Mouse (Mus musculus) midbrain, embryonic 14.5 days (tissue): ENCODE results near the gene 1700061G19Rik. TPM values are rescaled to one million over a fixed set of nuclear protein-coding genes. Genes with fewer than 3 reads are reported as not detected.

Source experiments
- ATAC-seq: fragments of 200-750 bp; cut with Nextera tagmentation; 2 replicates; pipeline ENCODE4 v1.8.0; 2017; ENCODE audit warnings: moderate number of reproducible peaks, moderate library complexity; ENCODE audit not compliant: low FRiP score, low TSS enrichment
- DNase-seq: peaks from one replicate; pipeline ENCODE4 v3.0.0-alpha.2; 2015
- H3K27ac ChIP-seq: fragments of 300-500 bp; sonication (generic); replicated peaks from 2 replicates; pipeline ENCODE4 v1.5.1; 2014; ENCODE audit warnings: mild to moderate bottlenecking, low read depth, low read length, moderate library complexity
- H3K27me3 ChIP-seq: fragments of 300-500 bp; sonication (generic); 2 replicates; pipeline ENCODE4 v1.6.1; 2014; ENCODE audit warnings: low read length, control low read depth, mixed read lengths; ENCODE audit not compliant: control insufficient read depth, insufficient read depth
- H3K36me3 ChIP-seq: fragments of 300-500 bp; sonication (generic); 2 replicates; pipeline ENCODE4 v1.6.1; 2014; ENCODE audit warnings: low read length, control low read depth; ENCODE audit not compliant: control insufficient read depth, insufficient read depth
- H3K4me1 ChIP-seq: fragments of 300-500 bp; sonication (generic); 2 replicates; pipeline ENCODE4 v1.6.1; 2014; ENCODE audit warnings: mild to moderate bottlenecking, antibody characterized with exemption, low read length, control low read depth; ENCODE audit not compliant: control insufficient read depth, insufficient read depth
- H3K4me2 ChIP-seq: fragments of 300-500 bp; sonication (generic); 2 replicates; pipeline ENCODE4 v1.6.1; 2014; ENCODE audit warnings: mild to moderate bottlenecking, low read length, moderate library complexity
- H3K4me3 ChIP-seq: fragments of 300-500 bp; sonication (generic); replicated peaks from 2 replicates; pipeline ENCODE4 v1.5.1; 2014; ENCODE audit warnings: low read depth, low read length
- H3K9ac ChIP-seq: fragments of 300-500 bp; sonication (generic); replicated peaks from 2 replicates; pipeline ENCODE4 v1.6.1; 2014; ENCODE audit warnings: mild to moderate bottlenecking, low read length, moderate library complexity
- H3K9me3 ChIP-seq: fragments of 300-500 bp; sonication (generic); 2 replicates; pipeline ENCODE4 v1.6.1; 2016; ENCODE audit warnings: low read length, control low read depth, mixed read lengths; ENCODE audit not compliant: control insufficient read depth
- WGBS: fragments of 180-500 bp; shearing (Covaris S2); extraction: QIAGEN DNeasy Blood & Tissue Kit; methylation state at CpG from one replicate; pipeline ENCODE4 v1.1.7; 2014; 5-methylcytosine and 5-hydroxymethylcytosine counted together
- polyA plus RNA-seq: library from polyadenylated mRNA; unstranded; fragments of >200 nt; fragmentation: Nextera tagmentation; extraction: Ambion mirVana; gene quantifications from 2 replicates; pipeline ENCODE4 v1.2.1, GENCODE M21; 2014

1700061G19Rik gene
- polyA plus RNA-seq, 1 experiment from 2014 or later = 0.36 TPM

- H3K27me3 ChIP-seq = no peaks in the 10 kb centered on the region
- H3K27ac ChIP-seq = no peak overlapping the region
- no peak overlapping the region for H3K9ac ChIP-seq
- no peaks in the 10 kb centered on the region for H3K36me3 ChIP-seq
- H3K4me1 ChIP-seq = no peaks in the 10 kb centered on the region
- no peaks in the 10 kb centered on the region for H3K9me3 ChIP-seq
- H3K4me2 ChIP-seq = no peak overlapping the region
- WGBS = 48% methylated on average over 7 of the region's 7 CpGs
- no peak for ATAC-seq
- no peak for DNase-seq
- no peak overlapping the region for H3K4me3 ChIP-seq
Observed at GRCm38 (mm10) chr17:56858922-56859321, 16.4 kb upstream of the 1700061G19Rik start.

- Histone ChIP-seq H3K9me3 (no peaks in the 10 kb centered on the region), H3K27me3 (no peaks in the 10 kb centered on the region), H3K27ac (no peak overlapping the region), H3K4me2 (no peak overlapping the region), H3K4me1 (no peaks in the 10 kb centered on the region), H3K4me3 (no peak overlapping the region), H3K36me3 (no peaks in the 10 kb centered on the region), H3K9ac (no peak overlapping the region)
- ATAC-seq = no peak
- DNase-seq = no peak
- 64% methylated on average over 3 of the region's 3 CpGs for WGBS
Observed at GRCm38 (mm10) chr17:56861197-56861596, 14.1 kb upstream of the 1700061G19Rik start.

GRCm38 (mm10) chr17:56866071-56866470 is 9.2 kb upstream of the 1700061G19Rik start:
- H3K27me3 ChIP-seq = no peaks in the 10 kb centered on the region
- no peaks in the 10 kb centered on the region for H3K4me1 ChIP-seq
- H3K9me3 ChIP-seq = 0 out of 2 replicates have a peak, but pooled peaks cover 4% of the 10 kb centered on the region
- no peak overlapping the region for H3K4me2 ChIP-seq
- no peak for DNase-seq
- WGBS = 86% methylated on average over 7 of the region's 7 CpGs
- H3K27ac ChIP-seq = no peak overlapping the region
- no peak overlapping the region for H3K9ac ChIP-seq
- H3K4me3 ChIP-seq = no peak overlapping the region
- no peak for ATAC-seq
- H3K36me3 ChIP-seq = no peaks in the 10 kb centered on the region

GRCm38 (mm10) chr17:56869481-56869977 is 5.7 kb upstream of the 1700061G19Rik start:
- no peaks in the 10 kb centered on the region for H3K36me3 ChIP-seq
- H3K4me2 ChIP-seq = no peak overlapping the region
- H3K9ac ChIP-seq = no peak overlapping the region
- H3K27ac ChIP-seq = no peak overlapping the region
- H3K27me3 ChIP-seq = no peaks in the 10 kb centered on the region
- no peak overlapping the region for H3K4me3 ChIP-seq
- WGBS = 40% methylated on average over 9 of the region's 9 CpGs
- ATAC-seq = no peak
- H3K4me1 ChIP-seq = no peaks in the 10 kb centered on the region
- DNase-seq = no peak
- 0 out of 2 replicates have a peak, but pooled peaks cover 4% of the 10 kb centered on the region for H3K9me3 ChIP-seq

- Histone ChIP-seq H3K36me3 (no peaks in the 10 kb centered on the region), H3K27me3 (no peaks in the 10 kb centered on the region), H3K9me3 (0 out of 2 replicates have a peak, but pooled peaks cover 4% of the 10 kb centered on the region), H3K4me3 (no peak overlapping the region), H3K9ac (no peak overlapping the region), H3K4me2 (no peak overlapping the region), H3K27ac (no peak overlapping the region), H3K4me1 (no peaks in the 10 kb centered on the region)
- ATAC-seq = no peak
- no peak for DNase-seq
- WGBS = 76% methylated on average over 15 of the region's 15 CpGs
Observed at GRCm38 (mm10) chr17:56870287-56870953, 4.9 kb upstream of the 1700061G19Rik start.

GRCm38 (mm10) chr17:56871767-56872166 is 3.5 kb upstream of the 1700061G19Rik start:
- ATAC-seq = no peak

GRCm38 (mm10) chr17:56872512-56872911 is 2.8 kb upstream of the 1700061G19Rik start:
- ATAC-seq (no peak), DNase-seq (no peak)
- Histone ChIP-seq H3K4me2 (no peak overlapping the region), H3K4me1 (no peaks in the 10 kb centered on the region), H3K4me3 (no peak overlapping the region), H3K9me3 (0 out of 2 replicates have a peak, but pooled peaks cover 4% of the 10 kb centered on the region), H3K27ac (no peak overlapping the region), H3K9ac (no peak overlapping the region), H3K36me3 (no peaks in the 10 kb centered on the region), H3K27me3 (no peaks in the 10 kb centered on the region)
- 80% methylated on average over 7 of the region's 7 CpGs for WGBS

More at GRCm38 (mm10) chr17:56871767-56872166, 3.5 kb upstream of the 1700061G19Rik start:
- 0 out of 2 replicates have a peak, but pooled peaks cover 4% of the 10 kb centered on the region for H3K9me3 ChIP-seq
- H3K27me3 ChIP-seq = no peaks in the 10 kb centered on the region
- no peak overlapping the region for H3K4me3 ChIP-seq
- 73% methylated on average over 8 of the region's 8 CpGs for WGBS
- no peaks in the 10 kb centered on the region for H3K36me3 ChIP-seq
- H3K9ac ChIP-seq = no peak overlapping the region
- DNase-seq = no peak
- H3K4me2 ChIP-seq = no peak overlapping the region
- no peaks in the 10 kb centered on the region for H3K4me1 ChIP-seq
- H3K27ac ChIP-seq = no peak overlapping the region

- H3K9ac ChIP-seq = no peak within 1 kb of the TSS
- H3K9me3 ChIP-seq = no peaks in the 10 kb centered on the region
- H3K36me3 ChIP-seq = no peaks in the 10 kb centered on the region
- DNase-seq (no peak), ATAC-seq (no peak)
- no peaks in the 10 kb centered on the region for H3K27me3 ChIP-seq
- WGBS = 91% methylated on average over 2 of the region's 2 CpGs
- no peak within 1 kb of the TSS for H3K27ac ChIP-seq
- H3K4me2 ChIP-seq = no peak within 1 kb of the TSS
- no peaks in the 10 kb centered on the region for H3K4me1 ChIP-seq
- H3K4me3 ChIP-seq = no peak within 1 kb of the TSS
Observed at GRCm38 (mm10) chr17:56874237-56874636, 1.0 kb upstream of the 1700061G19Rik start, which contains the start of gene Acsbg2. Gene Acsbg2 (minus strand): TSS chr17:56874447.

GRCm38 (mm10) chr17:56876465-56876864 is 1.2 kb downstream of the 1700061G19Rik start:
- ATAC-seq = no peak
- no peak overlapping the region for H3K27ac ChIP-seq
- H3K9ac ChIP-seq = no peak overlapping the region
- no peak overlapping the region for H3K4me3 ChIP-seq
- no peak for DNase-seq
- H3K9me3 ChIP-seq = no peaks in the 10 kb centered on the region
- no peaks in the 10 kb centered on the region for H3K36me3 ChIP-seq
- WGBS = 84% methylated on average over 3 of the region's 3 CpGs
- H3K27me3 ChIP-seq = no peaks in the 10 kb centered on the region
- no peaks in the 10 kb centered on the region for H3K4me1 ChIP-seq
- no peak overlapping the region for H3K4me2 ChIP-seq
